Mouse (Mus musculus) effector memory CD4-positive, alpha-beta T cell, adult 7 months (primary cell): ENCODE measurements around the gene Col20a1. TPM values are rescaled to one million over a fixed set of nuclear protein-coding genes. Genes with fewer than 3 reads are reported as not detected.

Source experiments
- polyA plus RNA-seq: library from polyadenylated mRNA; unstranded; fragments of 100-300 nt; shearing (Covaris generic); gene quantifications from one replicate; pipeline ENCODE4 v1.2.1, GENCODE M21; 2017

The Col20a1 gene
- 1.5 TPM for polyA plus RNA-seq

DNA sequence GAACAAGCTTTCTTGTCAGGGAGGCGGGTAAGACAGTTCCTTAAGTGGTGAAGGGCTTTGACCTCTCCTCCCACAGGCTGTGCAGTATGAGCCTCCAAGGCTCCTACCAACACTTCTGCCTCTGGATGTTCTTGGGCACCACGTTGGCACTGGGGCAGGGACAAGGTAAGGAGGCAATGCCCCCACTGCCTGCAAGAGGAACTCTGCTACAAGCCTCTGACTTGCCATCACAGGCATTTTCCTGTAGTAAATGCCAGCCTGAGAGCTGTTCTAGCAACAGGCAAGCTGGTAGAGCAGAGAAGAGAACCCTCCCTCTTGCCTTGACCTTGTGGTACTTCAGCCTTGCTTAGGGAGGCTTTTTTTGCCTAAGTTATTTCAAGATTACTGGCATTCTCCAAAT lies at the start of gene Col20a1:
Col20a1 (plus strand) TSS at position 87 of the 400 bp plus-strand sequence.

DNA sequence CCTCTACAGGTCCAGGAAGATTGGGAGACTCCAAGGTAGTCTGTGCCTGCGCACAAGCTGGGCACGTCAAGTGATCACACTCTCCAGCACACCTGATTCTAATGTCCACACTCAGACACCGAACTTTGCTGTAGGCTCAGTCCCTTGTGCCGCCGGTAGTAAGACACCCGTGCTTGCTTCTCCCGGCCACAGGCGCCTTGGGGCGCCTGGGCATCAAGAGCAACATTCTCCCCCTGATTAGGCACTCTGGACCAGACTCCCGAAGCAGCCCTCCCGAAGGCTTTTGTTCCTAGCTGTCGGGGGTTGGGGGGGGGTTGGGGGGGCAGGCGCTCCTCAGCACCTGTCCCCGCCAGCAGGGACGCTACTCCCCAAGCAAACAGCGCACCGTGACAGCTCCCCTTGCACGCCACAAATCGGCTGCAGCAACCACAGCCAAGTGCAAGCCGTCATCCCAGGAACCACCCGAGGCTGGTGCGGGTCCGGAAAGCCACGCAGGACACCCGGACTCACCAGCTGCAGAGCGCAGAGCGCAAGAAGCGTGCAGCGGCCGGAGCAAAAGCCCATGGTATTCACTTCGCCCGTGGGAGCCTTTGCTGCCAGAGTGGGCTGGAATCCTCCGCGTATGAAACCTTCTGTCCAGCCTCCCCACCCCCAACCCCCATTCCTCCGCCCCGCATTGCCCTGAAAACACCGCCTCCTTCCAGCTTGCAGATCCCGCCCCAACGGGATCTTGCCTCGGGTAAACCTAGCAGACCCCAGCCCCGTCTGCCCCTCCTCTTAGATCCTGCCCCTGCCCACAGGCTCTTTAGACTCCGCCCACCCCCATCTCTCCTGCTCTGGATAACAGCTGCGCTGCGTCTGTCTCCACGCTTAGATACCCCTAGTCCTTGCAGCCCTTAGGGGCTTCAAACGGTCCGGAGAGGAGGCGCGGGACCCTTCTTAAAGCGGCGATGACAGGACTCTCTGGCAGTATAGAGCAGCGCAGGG lies 32.0 kb upstream of the Col20a1 start, which contains the start of gene Nkain4:
Nkain4 (minus strand) TSS at position 639 of the 987 bp plus-strand sequence.

DNA sequence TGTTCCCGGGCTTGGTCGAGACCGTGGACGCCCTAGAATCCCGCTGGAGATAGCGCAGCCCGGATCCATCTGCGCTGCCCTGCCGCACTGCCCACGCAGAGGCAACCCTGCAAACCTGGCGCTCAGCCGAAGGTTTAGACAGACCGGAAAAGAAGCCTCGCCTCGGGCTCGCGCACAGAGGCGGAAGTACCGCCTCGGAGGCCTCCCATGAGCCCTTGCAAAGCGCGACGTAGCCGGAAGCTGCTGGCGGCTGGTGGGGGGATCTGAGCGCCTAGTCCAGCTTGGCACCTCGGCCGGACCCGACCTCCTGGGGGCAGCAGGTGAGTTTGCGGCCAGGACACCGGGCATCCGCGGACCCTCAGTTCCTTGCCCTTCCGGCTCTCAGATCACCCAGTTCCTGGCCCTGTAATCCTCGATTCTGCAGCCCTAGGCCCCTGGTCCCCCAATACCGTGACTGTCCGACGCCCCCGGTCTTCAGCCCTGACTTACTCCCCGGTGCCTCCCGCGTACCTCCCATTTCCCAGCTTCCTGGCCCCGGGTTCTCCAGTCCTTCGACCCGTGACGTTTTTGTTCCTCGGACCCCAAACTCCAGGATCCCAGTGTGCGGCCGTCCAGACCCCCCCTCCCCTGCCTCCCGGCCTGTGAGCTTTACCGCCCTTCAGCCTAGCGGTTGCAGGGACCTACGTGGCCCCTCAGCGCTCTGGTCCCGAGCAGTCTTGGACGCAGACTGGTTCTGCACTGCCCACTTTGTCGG lies 19.1 kb upstream of the Col20a1 start, which contains the start of gene Arfgap1:
Arfgap1 (plus strand) TSS at position 216 of the 754 bp plus-strand sequence.

DNA sequence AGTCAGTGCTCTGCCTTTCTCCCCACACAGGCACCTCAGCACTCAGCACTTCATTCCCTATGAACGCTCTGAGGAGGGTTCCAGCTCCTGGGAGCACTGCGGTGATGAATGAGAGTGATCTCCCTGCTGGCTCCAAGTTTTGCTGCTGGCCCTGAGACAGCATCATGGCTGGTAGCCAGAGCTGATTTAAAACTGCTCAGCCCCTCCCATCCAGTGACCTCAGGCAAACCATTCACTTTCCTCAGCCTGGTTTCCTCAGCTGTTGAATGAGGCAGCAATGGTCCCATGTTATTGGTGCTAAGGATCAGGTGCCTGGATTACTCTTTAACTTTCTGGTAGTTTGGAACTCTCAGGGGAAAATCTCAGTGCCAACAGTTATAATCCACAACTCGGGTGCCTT lies 57.1 kb downstream of the Col20a1 start, which contains the start of gene Chrna4:
Chrna4 (minus strand) TSS at position 110 of the 400 bp plus-strand sequence.

Other genes with a start within 250 kb of the Col20a1 start
- gene Bhlhe23, start 209.6 kb upstream of the Col20a1 start, polyA plus RNA-seq, result not detected
- gene Ythdf1, start 65.6 kb upstream of the Col20a1 start, polyA plus RNA-seq, result 97.8 TPM
- gene Birc7, start 57.5 kb upstream of the Col20a1 start, polyA plus RNA-seq, result 0.33 TPM
- not detected for gene Nkain4, start 31.8 kb upstream of the Col20a1 start, polyA plus RNA-seq
- 57.8 TPM for gene Arfgap1, start 19.3 kb upstream of the Col20a1 start, polyA plus RNA-seq
- not detected for gene Chrna4, start 57.0 kb downstream of the Col20a1 start, polyA plus RNA-seq
- 0.05 TPM for gene Kcnq2, start 148.8 kb downstream of the Col20a1 start, polyA plus RNA-seq
- gene Eef1a2, start 170.5 kb downstream of the Col20a1 start, polyA plus RNA-seq, result not detected
- gene Ppdpf, start 200.7 kb downstream of the Col20a1 start, polyA plus RNA-seq, result 94.3 TPM
- gene Ptk6, start 216.3 kb downstream of the Col20a1 start, polyA plus RNA-seq, result not detected
- gene Srms, start 226.7 kb downstream of the Col20a1 start, polyA plus RNA-seq, result 0.15 TPM
- not detected for gene Fndc11, start 233.5 kb downstream of the Col20a1 start, polyA plus RNA-seq